Comparison of ENCODE assay signal across 1 mouse cellular context in the genomic region with DNA sequence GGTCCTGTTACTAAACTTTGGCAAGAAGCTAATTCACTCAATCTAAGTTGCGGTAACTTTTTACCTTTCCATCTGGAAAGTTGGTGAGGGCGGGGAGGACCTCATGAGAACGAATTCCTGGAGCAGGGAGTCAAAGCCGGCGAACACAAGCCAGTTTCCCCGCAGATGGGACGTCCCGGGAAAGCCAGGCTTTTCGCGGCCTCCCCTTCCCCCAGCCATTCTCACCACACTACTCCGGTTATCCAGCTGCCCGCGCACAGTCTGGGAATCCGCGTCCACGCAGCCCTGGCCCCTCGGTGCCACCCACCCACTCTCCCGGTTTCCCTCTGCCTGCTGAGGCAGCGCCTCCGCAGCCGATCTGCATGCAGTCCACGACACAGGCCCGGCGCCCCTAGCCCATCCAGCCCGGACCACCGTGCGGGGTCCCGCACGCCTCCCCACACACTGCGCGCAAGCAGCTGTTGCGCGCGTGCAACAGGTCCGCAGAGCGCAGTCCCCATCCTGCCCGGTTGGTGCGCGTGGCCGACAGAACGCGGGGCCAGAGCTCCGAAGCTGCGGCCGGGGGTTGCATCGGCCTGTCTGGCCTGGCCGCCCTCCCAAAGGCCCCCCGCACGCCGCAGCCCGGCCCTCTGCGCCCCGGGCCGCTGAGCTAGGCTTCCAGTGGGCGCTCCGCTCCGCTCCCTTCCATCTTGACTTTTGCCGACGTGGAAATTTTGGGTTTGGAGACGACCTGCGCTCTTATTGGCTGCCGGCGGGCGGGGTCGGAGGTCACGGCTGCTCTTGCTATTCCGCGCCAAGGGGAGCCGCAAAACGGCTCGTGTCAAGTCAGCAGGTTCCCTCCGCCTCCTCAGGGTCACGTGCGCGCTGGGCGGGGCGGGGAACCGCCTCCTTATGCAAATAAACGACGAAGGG.
TF ChIP-seq lines count a peak whose summit lies in the region.

No protein-coding gene starts in this region.

TF ChIP-seq in CH12.LX, 34 proteins besides CTCF, POLR2A, EP300 and RAD21 (continued from another document):
- no peak for TF ChIP-seq RCOR1 (conservative IDR thresholded peaks at IDR 0.05; ENCODE audit: low read depth, low read length)
